Mouse (Mus musculus) brain, adult 2 months (tissue): ENCODE results near the gene Dcps.
A peak's percentile ranks its signal among the peaks of the same experiment; 100 is the strongest.

ENCODE experiments used
- DNase-seq: peaks from one replicate; pipeline ENCODE4 v3.0.0; 2011; ENCODE audit warnings: low read depth, low spot score

Dcps gene

GRCm38 (mm10) chr9:35175251-35176123, at the start of gene Dcps:
TSS of gene Dcps (minus strand) at chr9:35176061.
- DNase-seq: peak; percentile 99

GRCm38 (mm10) chr9:35223466-35223865, 47.6 kb upstream of the Dcps start:
- DNase-seq: no peak

GRCm38 (mm10) chr9:35217963-35218362, 42.1 kb upstream of the Dcps start:
- no peak for DNase-seq

GRCm38 (mm10) chr9:35211573-35212511, 36.0 kb upstream of the Dcps start:
- DNase-seq: peak; percentile 10

GRCm38 (mm10) chr9:35210542-35211474, 34.9 kb upstream of the Dcps start, which contains the start of gene Foxred1:
TSS of gene Foxred1 (minus strand) at chr9:35211055.
- peak; percentile 100 for DNase-seq

GRCm38 (mm10) chr9:35204421-35204820, 28.6 kb upstream of the Dcps start:
- DNase-seq: no peak

GRCm38 (mm10) chr9:35203536-35203935, 27.7 kb upstream of the Dcps start:
- no peak for DNase-seq

GRCm38 (mm10) chr9:35200529-35201060, 24.7 kb upstream of the Dcps start:
- peak; percentile 34 for DNase-seq

GRCm38 (mm10) chr9:35199772-35200471, 24.1 kb upstream of the Dcps start, which contains the start of the genes Srpr and Tirap:
TSS of gene Srpr (plus strand) at chr9:35200175.
TSS of gene Tirap (minus strand) at chr9:35200291.
- DNase-seq: peak; percentile 86

- no peak for DNase-seq
Observed at GRCm38 (mm10) chr9:35198945-35199771, 23.3 kb upstream of the Dcps start.

- DNase-seq: no peak
Observed at GRCm38 (mm10) chr9:35198351-35198750, 22.5 kb upstream of the Dcps start.

GRCm38 (mm10) chr9:35197625-35198024, 21.8 kb upstream of the Dcps start:
- DNase-seq: no peak

- DNase-seq: no peak
Observed at GRCm38 (mm10) chr9:35194048-35194447, 18.2 kb upstream of the Dcps start.

- DNase-seq: no peak
Observed at GRCm38 (mm10) chr9:35192983-35193542, 17.2 kb upstream of the Dcps start.

GRCm38 (mm10) chr9:35188700-35189099, 12.8 kb upstream of the Dcps start:
- peak; percentile 83 for DNase-seq

- no peak for DNase-seq
Observed at GRCm38 (mm10) chr9:35187351-35187903, 11.6 kb upstream of the Dcps start.

GRCm38 (mm10) chr9:35186430-35186829, 10.6 kb upstream of the Dcps start:
- no peak for DNase-seq

- DNase-seq: peak; percentile 22
Observed at GRCm38 (mm10) chr9:35183359-35183758, 7.5 kb upstream of the Dcps start.
